Mouse (Mus musculus): ENCODE results near the gene Ninl.

GRCm38 (mm10) chr2:150995324-150995723 is 43.9 kb downstream of the Ninl start:
- TF ChIP-seq TAL1 (IDR thresholded peaks at IDR 0.05; ENCODE audit: low read length) = no peak
- TF ChIP-seq GATA1 (IDR thresholded peaks at IDR 0.05; ENCODE audit: low read length) = no peak
